Mouse (Mus musculus) heart, embryonic 12.5 days (tissue): ENCODE measurements around the gene A630023A22Rik. TPM values are rescaled to one million over a fixed set of nuclear protein-coding genes. Genes with fewer than 3 reads are reported as not detected.

Experiments
- ATAC-seq: fragments of 200-750 bp; cut with Nextera tagmentation; 2 replicates; pipeline ENCODE4 v1.8.0; 2017; ENCODE audit warnings: moderate TSS enrichment, moderate library complexity; ENCODE audit not compliant: insufficient number of reproducible peaks, low FRiP score
- H3K27ac ChIP-seq: fragments of 300-500 bp; sonication (generic); 2 replicates; pipeline ENCODE4 v1.5.1; 2016; ENCODE audit warnings: mild to moderate bottlenecking, moderate library complexity; ENCODE audit not compliant: poor library complexity, severe bottlenecking
- H3K27me3 ChIP-seq: fragments of 300-500 bp; sonication (generic); replicated peaks from 2 replicates; pipeline ENCODE4 v1.6.1; 2016; ENCODE audit warnings: mild to moderate bottlenecking, moderate library complexity
- H3K36me3 ChIP-seq: fragments of 300-500 bp; sonication (generic); 2 replicates; pipeline ENCODE4 v1.6.1; 2016; ENCODE audit warnings: mild to moderate bottlenecking, moderate library complexity
- H3K4me1 ChIP-seq: fragments of 300-500 bp; sonication (generic); replicated peaks from 2 replicates; pipeline ENCODE4 v1.6.1; 2016; ENCODE audit warnings: mild to moderate bottlenecking
- H3K4me2 ChIP-seq: fragments of 300-500 bp; sonication (generic); 2 replicates; pipeline ENCODE4 v1.6.1; 2016; ENCODE audit warnings: mild to moderate bottlenecking, moderate library complexity
- H3K4me3 ChIP-seq: fragments of 300-500 bp; sonication (generic); 2 replicates; pipeline ENCODE4 v1.5.1; 2016; ENCODE audit warnings: mild to moderate bottlenecking
- H3K9ac ChIP-seq: fragments of 300-500 bp; sonication (generic); 2 replicates; pipeline ENCODE4 v1.6.1; 2016; ENCODE audit warnings: mild to moderate bottlenecking, moderate library complexity
- H3K9me3 ChIP-seq: fragments of 300-500 bp; sonication (generic); replicated peaks from 2 replicates; pipeline ENCODE4 v1.6.1; 2016; ENCODE audit warnings: mild to moderate bottlenecking, moderate library complexity
- WGBS: fragments of 180-500 bp; shearing (Covaris S2); methylation state at CpG from one replicate; pipeline ENCODE4 v1.1.7; 2016; 5-methylcytosine and 5-hydroxymethylcytosine counted together
- polyA plus RNA-seq: library from polyadenylated mRNA; unstranded; fragments of >200 nt; fragmentation: Nextera tagmentation; extraction: Ambion mirVana; gene quantifications from 2 replicates; pipeline ENCODE4 v1.2.1, GENCODE M21; 2016

The A630023A22Rik gene
- polyA plus RNA-seq, 1 experiment from 2014 or later: not detected

DNA sequence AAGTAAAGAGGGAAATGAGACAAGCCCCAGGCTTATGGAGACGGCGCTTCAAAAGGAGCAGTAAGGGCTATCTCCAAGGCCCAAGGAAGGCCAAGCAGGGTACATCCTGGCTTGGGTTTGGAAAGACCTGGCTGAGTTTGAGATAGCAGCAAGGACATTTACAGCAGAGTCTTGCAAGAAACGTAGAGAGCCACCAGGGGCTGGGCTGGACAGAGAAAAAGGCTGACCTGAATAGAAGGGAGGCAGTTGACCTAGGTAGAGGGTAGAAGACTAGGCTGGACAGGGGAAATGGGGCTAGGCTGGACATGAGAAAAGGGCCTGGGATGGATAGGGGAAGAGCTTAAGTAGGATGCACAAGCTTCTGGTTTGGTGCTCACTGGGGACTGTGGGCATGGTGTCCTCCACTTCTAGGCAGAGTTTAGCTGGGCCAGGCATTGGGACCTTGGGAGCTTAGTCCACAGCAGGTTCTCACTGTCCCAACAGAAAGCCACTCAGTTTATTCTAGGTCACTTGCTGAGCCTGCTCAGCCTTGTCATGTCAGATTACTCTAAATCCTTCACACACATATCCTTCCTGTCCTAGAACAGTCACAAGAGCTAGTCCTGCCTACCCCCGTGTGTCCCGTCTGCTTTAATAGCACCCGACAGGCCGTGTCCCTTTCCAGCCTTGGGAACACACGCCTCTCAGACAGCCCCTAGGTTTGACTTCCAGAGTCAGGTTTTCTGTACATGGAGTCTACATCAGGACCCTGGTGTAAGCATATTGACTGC is 68.5 kb downstream of the A630023A22Rik start:
- no peak for ATAC-seq

DNA sequence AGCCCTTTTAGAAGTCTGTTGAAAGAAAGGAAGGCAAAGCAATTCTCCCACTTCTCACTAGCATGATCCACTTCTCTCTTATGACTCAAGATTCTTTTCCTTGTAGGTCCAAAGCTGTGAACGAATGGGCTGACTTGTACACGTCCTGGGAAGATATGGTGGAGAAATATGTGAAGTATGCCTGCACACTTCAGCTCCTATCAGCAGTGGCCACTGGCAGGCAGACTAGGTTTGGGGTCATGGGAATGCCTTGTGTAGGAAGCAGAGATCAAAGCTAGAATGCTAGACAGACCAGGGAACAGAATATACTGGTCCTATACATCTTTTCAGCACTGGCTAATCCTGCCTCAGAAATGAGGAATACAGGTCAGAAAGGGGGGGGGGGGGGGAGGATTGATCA is 75.8 kb downstream of the A630023A22Rik start:
- no peak overlapping the region for H3K4me3 ChIP-seq
- no peak overlapping the region for H3K9ac ChIP-seq
- no peaks in the 10 kb centered on the region for H3K27me3 ChIP-seq
- WGBS: 12% methylated on average over 2 of the region's 2 CpGs
- peaks cover 3% of the 10 kb centered on the region; the same call in 1 of the 2 replicates for H3K9me3 ChIP-seq
- ATAC-seq: no peak
- H3K4me1 ChIP-seq: peaks cover 7% of the 10 kb centered on the region
- no peak overlapping the region for H3K27ac ChIP-seq
- H3K4me2 ChIP-seq: no peak overlapping the region
- no peaks in the 10 kb centered on the region for H3K36me3 ChIP-seq

More for the DNA sequence above, 68.5 kb downstream of the A630023A22Rik start:
- no peaks in the 10 kb centered on the region for H3K4me1 ChIP-seq
- H3K9me3 ChIP-seq: no peaks in the 10 kb centered on the region
- H3K4me2 ChIP-seq: no peak overlapping the region
- H3K27ac ChIP-seq: no peak overlapping the region
- no peaks in the 10 kb centered on the region for H3K36me3 ChIP-seq
- 81% methylated on average over 8 of the region's 8 CpGs for WGBS
- no peak overlapping the region for H3K9ac ChIP-seq
- H3K27me3 ChIP-seq: no peaks in the 10 kb centered on the region
- H3K4me3 ChIP-seq: no peak overlapping the region

DNA sequence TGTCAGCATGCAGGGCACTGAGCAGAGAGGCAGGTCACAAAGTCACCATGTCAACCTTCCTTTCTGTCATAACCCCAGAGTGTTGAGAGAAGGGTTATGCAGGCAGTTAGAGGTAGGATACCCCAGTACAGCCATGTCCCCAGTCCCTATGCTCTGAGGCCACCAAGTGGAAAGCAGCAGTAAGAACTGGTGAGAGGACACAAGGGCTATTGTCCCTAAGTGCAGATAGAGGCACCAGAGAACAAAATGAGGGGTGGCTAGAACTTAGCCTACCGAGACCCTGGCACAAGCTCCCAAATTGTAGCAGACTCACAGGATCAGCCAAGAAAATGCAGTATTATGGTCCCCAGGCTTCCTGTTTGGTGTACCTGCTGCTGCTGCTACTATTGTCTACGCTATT is 85.6 kb downstream of the A630023A22Rik start:
- H3K27me3 ChIP-seq: no peaks in the 10 kb centered on the region
- no peak overlapping the region for H3K27ac ChIP-seq
- H3K9me3 ChIP-seq: no peaks in the 10 kb centered on the region
- H3K4me3 ChIP-seq: no peak overlapping the region
- H3K4me1 ChIP-seq: no peaks in the 10 kb centered on the region
- no peak overlapping the region for H3K4me2 ChIP-seq
- H3K9ac ChIP-seq: no peak overlapping the region
- ATAC-seq: no peak
- H3K36me3 ChIP-seq: no peaks in the 10 kb centered on the region
- 93% methylated on average over 2 of the region's 2 CpGs for WGBS

DNA sequence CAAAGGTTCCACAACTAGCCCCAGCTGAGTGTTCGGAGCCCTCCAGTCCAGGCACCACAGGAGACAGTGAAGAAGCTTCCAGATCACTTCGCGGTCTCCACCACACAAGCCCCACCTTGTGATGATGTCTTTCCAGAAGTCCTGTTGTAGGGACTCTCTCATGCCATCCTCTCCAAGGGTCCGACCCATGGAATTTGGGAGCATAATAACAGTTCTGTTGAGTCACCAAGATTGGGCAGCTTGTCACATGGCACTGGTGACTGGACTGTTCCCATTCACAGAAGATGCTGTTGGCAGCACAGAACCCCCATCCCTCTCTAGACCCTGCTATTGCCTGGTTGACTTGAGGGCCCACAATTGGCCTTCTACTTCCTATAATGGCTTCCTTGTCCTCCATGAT is 86.2 kb downstream of the A630023A22Rik start, which contains the start of gene Gm5460:
Gm5460 (plus strand) TSS at position 378 of the 400 bp plus-strand sequence.
- 87% methylated on average over 4 of the region's 4 CpGs for WGBS
- Histone ChIP-seq H3K4me2 (no peak within 1 kb of the TSS), H3K4me1 (no peaks in the 10 kb centered on the region), H3K9ac (no peak within 1 kb of the TSS), H3K9me3 (no peaks in the 10 kb centered on the region), H3K27me3 (no peaks in the 10 kb centered on the region), H3K36me3 (no peaks in the 10 kb centered on the region), H3K27ac (no peak within 1 kb of the TSS), H3K4me3 (no peak within 1 kb of the TSS)
- no peak for ATAC-seq

DNA sequence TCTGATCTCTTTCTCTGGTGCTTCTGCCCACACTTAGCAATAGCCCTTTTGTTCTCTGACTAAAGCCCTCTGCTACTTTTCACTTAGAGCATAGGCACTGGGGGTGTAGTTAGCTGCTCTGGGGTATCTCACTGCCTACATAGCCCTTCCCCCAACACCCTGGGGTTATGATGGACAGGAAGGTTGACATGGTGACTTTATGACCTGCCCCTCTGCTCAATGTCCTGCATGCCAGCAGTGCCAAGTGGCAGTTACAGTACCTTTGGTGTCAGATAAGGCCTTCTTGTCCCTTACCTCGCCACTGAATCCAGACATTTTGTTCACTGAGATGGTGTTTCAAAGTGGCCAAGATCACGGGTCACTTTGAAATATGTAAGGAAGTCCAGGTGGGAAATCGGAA is 87.5 kb downstream of the A630023A22Rik start, which contains the start of gene Gm30083:
Gm30083 (minus strand) TSS at position 120 of the 400 bp plus-strand sequence.
- Histone ChIP-seq H3K36me3 (no peaks in the 10 kb centered on the region), H3K4me1 (no peaks in the 10 kb centered on the region), H3K9ac (no peak within 1 kb of the TSS), H3K27me3 (no peaks in the 10 kb centered on the region), H3K27ac (no peak within 1 kb of the TSS), H3K4me3 (no peak within 1 kb of the TSS), H3K4me2 (no peak within 1 kb of the TSS), H3K9me3 (no peaks in the 10 kb centered on the region)
- ATAC-seq: no peak
- WGBS: 71% methylated on average over 3 of the region's 3 CpGs

DNA sequence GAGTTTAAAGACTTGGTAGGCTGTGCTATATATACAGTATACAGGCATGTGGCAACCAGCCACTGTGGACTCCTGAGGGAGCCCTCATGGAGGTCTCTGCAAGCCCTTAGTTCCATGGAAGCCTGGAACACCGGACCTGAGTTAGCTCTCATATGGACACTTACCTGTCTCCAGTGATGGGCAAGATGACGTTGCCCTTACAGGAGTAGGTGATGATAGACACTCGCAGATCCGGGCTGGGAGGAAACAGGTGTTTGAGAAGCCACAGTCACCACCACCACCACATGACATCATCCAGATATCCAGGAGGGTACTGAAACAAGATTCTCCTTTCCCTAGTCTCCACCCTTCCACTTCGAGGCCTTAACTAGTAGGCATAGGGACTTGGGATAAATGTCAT is 100.2 kb downstream of the A630023A22Rik start:
- Histone ChIP-seq H3K27ac (no peak overlapping the region), H3K9ac (no peak overlapping the region), H3K36me3 (no peaks in the 10 kb centered on the region), H3K4me1 (peaks cover 6% of the 10 kb centered on the region), H3K4me2 (no peak overlapping the region), H3K27me3 (no peaks in the 10 kb centered on the region), H3K4me3 (no peak overlapping the region), H3K9me3 (no peaks in the 10 kb centered on the region)
- ATAC-seq: no peak
- 81% methylated on average over 5 of the region's 5 CpGs for WGBS

DNA sequence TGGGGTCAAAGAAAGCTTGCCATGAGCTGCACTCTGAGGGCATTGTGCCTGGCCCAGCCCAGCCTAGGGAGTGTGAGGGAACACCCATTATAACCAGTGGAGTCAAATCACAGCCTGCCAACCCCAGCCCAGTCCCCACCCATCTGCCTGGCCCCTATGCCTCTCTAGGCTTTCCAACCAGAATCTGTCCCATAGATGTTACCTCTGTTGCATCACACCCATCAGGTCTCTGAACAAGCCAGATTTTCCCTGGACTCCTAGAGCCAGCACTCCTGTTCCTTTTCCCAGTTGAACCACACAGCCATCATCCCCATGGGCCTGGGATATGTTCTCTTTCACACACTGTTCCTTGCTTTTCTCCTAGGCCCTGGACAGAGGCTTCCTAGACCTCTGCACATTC is 101.1 kb downstream of the A630023A22Rik start:
- no peak for ATAC-seq

More for the DNA sequence above, 101.1 kb downstream of the A630023A22Rik start:
- Histone ChIP-seq H3K27ac (no peak overlapping the region), H3K4me2 (no peak overlapping the region), H3K4me3 (no peak overlapping the region), H3K9me3 (no peaks in the 10 kb centered on the region), H3K4me1 (peaks cover 6% of the 10 kb centered on the region), H3K27me3 (no peaks in the 10 kb centered on the region), H3K36me3 (no peaks in the 10 kb centered on the region), H3K9ac (no peak overlapping the region)

Other genes with a start within 250 kb of the A630023A22Rik start
- gene Gdf10, start 179.2 kb downstream of the A630023A22Rik start, polyA plus RNA-seq: 1.3 and 1.5 TPM in 2 replicates
- 0.46 and 0.80 TPM in 2 replicates for gene Gdf2, start 161.7 kb downstream of the A630023A22Rik start, polyA plus RNA-seq
- gene Rbp3, start 148.8 kb downstream of the A630023A22Rik start, polyA plus RNA-seq: 0.14 and 0.36 TPM in 2 replicates
- 0.04 TPM in 1 of 2 replicates, not detected in the other for gene Zfp488, start 124.0 kb downstream of the A630023A22Rik start, polyA plus RNA-seq
- not detected in 2 replicates for gene Gm30083, start 87.6 kb downstream of the A630023A22Rik start, polyA plus RNA-seq
- not detected in 2 replicates for gene Gm5460, start 86.0 kb downstream of the A630023A22Rik start, polyA plus RNA-seq
- not detected in 2 replicates for gene Antxrl, start 50.0 kb downstream of the A630023A22Rik start, polyA plus RNA-seq
- gene Anxa8, start 16.8 kb downstream of the A630023A22Rik start, polyA plus RNA-seq: 0.61 and 0.74 TPM in 2 replicates
- gene Npy4r, start 49.7 kb upstream of the A630023A22Rik start, polyA plus RNA-seq: 0.19 and 0.22 TPM in 2 replicates
- 0.27 and 0.80 TPM in 2 replicates for gene Gprin2, start 98.9 kb upstream of the A630023A22Rik start, polyA plus RNA-seq
- 0.26 and 0.72 TPM in 2 replicates for gene Syt15, start 116.8 kb upstream of the A630023A22Rik start, polyA plus RNA-seq
- gene Shld2, start 207.7 kb upstream of the A630023A22Rik start, polyA plus RNA-seq: 7.6 and 7.8 TPM in 2 replicates
- gene Glud1, start 208.0 kb upstream of the A630023A22Rik start, polyA plus RNA-seq: 66.4 and 70.8 TPM in 2 replicates